Mouse (Mus musculus) stomach, postnatal 0 days (tissue): Measurements from ENCODE around the gene Ing2. TPM values are rescaled to one million over a fixed set of nuclear protein-coding genes. Genes with fewer than 3 reads are reported as not detected.

Experiments used
- ATAC-seq: fragments of 200-750 bp; cut with Nextera tagmentation; 2 replicates; pipeline ENCODE4 v1.8.0; 2017; ENCODE audit not compliant: low FRiP score, low TSS enrichment
- DNase-seq: peaks from one replicate; pipeline ENCODE4 v3.0.0-alpha.2; 2016; ENCODE audit warnings: low spot score
- H3K27ac ChIP-seq: fragments of 300-500 bp; sonication (generic); replicated peaks from 2 replicates; pipeline ENCODE4 v1.5.1; 2014; ENCODE audit warnings: mild to moderate bottlenecking, control low read depth
- H3K27me3 ChIP-seq: fragments of 300-500 bp; sonication (generic); 2 replicates; pipeline ENCODE4 v1.6.1; 2014; ENCODE audit warnings: low read length; ENCODE audit not compliant: control insufficient read depth, insufficient read depth
- H3K36me3 ChIP-seq: fragments of 300-500 bp; sonication (generic); 2 replicates; pipeline ENCODE4 v1.6.1; 2014; ENCODE audit warnings: low read length, mixed read lengths; ENCODE audit not compliant: control insufficient read depth, insufficient read depth
- H3K4me1 ChIP-seq: fragments of 300-500 bp; sonication (generic); replicated peaks from 2 replicates; pipeline ENCODE4 v1.6.1; 2014; ENCODE audit warnings: antibody characterized with exemption; ENCODE audit not compliant: control insufficient read depth, insufficient read depth
- H3K4me2 ChIP-seq: fragments of 300-500 bp; sonication (generic); replicated peaks from 2 replicates; pipeline ENCODE4 v1.6.1; 2014; ENCODE audit warnings: low read depth, mild to moderate bottlenecking, control low read depth, moderate library complexity
- H3K4me3 ChIP-seq: fragments of 300-500 bp; sonication (generic); 2 replicates; pipeline ENCODE4 v1.5.1; 2014; ENCODE audit warnings: low read depth, low read length, control low read depth
- H3K9ac ChIP-seq: fragments of 300-500 bp; sonication (generic); 2 replicates; pipeline ENCODE4 v1.6.1; 2014; ENCODE audit warnings: mild to moderate bottlenecking, low read length, control low read depth, mixed read lengths
- H3K9me3 ChIP-seq: fragments of 300-500 bp; sonication (generic); 2 replicates; pipeline ENCODE4 v1.6.1; 2016; ENCODE audit warnings: low read length; ENCODE audit not compliant: control insufficient read depth
- CTCF ChIP-seq: IDR thresholded peaks from 2 replicates; pipeline ENCODE4 v1.5.1; 2016; ENCODE audit warnings: antibody characterized with exemption, low read depth, mild to moderate bottlenecking, moderate library complexity
- EP300 ChIP-seq: optimal IDR thresholded peaks from 2 replicates; pipeline ENCODE3; 2016; ENCODE audit warnings: antibody characterized with exemption
- WGBS: fragments of 180-500 bp; shearing (Covaris S2); extraction: QIAGEN DNeasy Blood & Tissue Kit; methylation state at CpG from one replicate; pipeline ENCODE4 v1.1.7; 2014; 5-methylcytosine and 5-hydroxymethylcytosine counted together
- polyA plus RNA-seq: library from polyadenylated mRNA; unstranded; fragments of >200 nt; fragmentation: Nextera tagmentation; extraction: Ambion mirVana; gene quantifications from 2 replicates; pipeline ENCODE4 v1.2.1, GENCODE M21; 2015

Gene Ing2
- polyA plus RNA-seq, 1 experiment from 2014 or later, result 9.9 TPM

DNA sequence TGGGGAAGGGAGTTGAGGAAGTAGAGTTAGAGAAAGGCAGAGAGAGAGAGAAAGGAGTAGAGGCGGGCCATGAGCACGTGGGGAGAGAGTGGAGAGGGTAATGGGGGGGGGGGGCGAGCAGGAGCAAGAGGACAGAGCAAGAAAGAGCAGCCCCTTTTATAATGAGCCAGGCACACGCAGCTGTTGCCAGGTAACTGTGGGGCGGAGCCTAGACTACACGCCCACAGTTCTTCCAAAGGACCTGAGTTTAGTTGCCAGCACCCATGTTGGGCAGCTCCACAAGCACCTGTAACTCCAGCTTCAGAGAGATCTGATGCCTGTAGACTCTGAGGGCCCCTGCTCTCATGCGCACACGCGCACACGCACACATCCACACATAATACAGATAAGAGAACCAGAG lies 16.5 kb upstream of the Ing2 start:
- Histone ChIP-seq H3K27ac (no peak overlapping the region), H3K4me1 (no peaks in the 10 kb centered on the region), H3K9ac (no peak overlapping the region), H3K9me3 (no peaks in the 10 kb centered on the region), H3K36me3 (no peaks in the 10 kb centered on the region), H3K4me2 (no peak overlapping the region), H3K4me3 (no peak overlapping the region), H3K27me3 (no peaks in the 10 kb centered on the region)
- ATAC-seq (no peak), DNase-seq (no peak)
- WGBS, result 77% methylated on average over 9 of the region's 10 CpGs
- TF ChIP-seq CTCF, result no peak
- no peak for TF ChIP-seq EP300

DNA sequence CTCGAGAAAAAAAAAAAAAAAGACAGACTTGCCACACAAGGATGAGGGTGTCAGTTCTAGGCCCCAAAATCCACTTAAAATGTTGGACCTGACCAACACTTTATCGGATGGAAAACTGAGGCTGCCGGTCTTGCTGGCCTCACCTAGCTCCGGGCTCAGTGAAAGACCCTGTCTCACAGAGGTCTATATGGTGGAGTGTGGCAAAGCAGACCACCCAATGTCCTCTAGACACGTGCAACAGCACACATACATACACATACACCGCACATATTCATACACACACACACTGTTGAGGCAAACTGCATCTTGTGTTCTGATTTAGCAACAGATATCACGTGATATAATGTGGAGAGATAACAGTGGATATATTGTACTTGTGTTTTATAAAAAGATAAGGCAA lies 15.9 kb upstream of the Ing2 start:
- Histone ChIP-seq H3K4me3 (no peak overlapping the region), H3K36me3 (no peaks in the 10 kb centered on the region), H3K9me3 (no peaks in the 10 kb centered on the region), H3K9ac (0 out of 2 replicates have a peak overlapping the region, but pooled peaks have one; percentile 45), H3K4me1 (no peaks in the 10 kb centered on the region), H3K27ac (no peak overlapping the region), H3K4me2 (peak overlapping the region; percentile 44; the same call in 1 of the 2 replicates), H3K27me3 (no peaks in the 10 kb centered on the region)
- TF ChIP-seq EP300, result no peak
- DNase-seq (no peak), ATAC-seq (no peak)
- 66% methylated on average over 7 of the region's 7 CpGs for WGBS

DNA sequence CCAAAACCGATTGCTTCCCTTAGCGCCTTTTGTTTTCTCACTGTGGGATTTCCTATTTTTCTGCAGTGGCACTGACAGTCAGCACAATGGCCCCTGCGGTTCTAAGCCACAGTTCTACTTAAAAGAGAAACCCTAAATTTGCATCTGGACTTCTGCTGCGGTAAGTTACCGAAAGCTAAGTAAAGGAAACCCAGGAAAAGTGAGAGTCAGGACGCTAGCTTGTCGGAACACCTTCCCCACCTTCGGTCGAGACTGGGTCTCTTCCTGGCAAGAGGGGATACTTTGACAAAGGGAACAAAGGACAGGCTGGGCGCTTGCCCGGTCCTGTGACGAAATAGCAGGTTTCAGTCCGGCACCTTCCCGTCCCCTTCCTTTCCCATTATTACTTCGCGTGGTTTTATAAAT lies 15.3 kb upstream of the Ing2 start:
- WGBS, result 7% methylated on average over 16 of the region's 16 CpGs
- TF ChIP-seq EP300 (no peak), CTCF (no peak)

GRCm38 (mm10) chr8:47689704-47690326 lies 14.5 kb upstream of the Ing2 start:
- Histone ChIP-seq H3K36me3 (no peaks in the 10 kb centered on the region), H3K4me2 (no peak overlapping the region), H3K4me3 (no peak overlapping the region), H3K9me3 (no peaks in the 10 kb centered on the region), H3K27me3 (no peaks in the 10 kb centered on the region), H3K9ac (no peak overlapping the region), H3K27ac (no peak overlapping the region), H3K4me1 (no peaks in the 10 kb centered on the region)
- 65% methylated on average over 12 of the region's 12 CpGs for WGBS
- peak; percentile 30 for DNase-seq
- ATAC-seq, result no peak
- peak; percentile 51 for TF ChIP-seq CTCF
- no peak for TF ChIP-seq EP300

More for the DNA sequence above, 15.3 kb upstream of the Ing2 start:
- Histone ChIP-seq H3K27ac (no peak overlapping the region), H3K9me3 (no peaks in the 10 kb centered on the region), H3K27me3 (no peaks in the 10 kb centered on the region), H3K4me3 (peak overlapping the region; percentile 10), H3K4me2 (peak overlapping the region; percentile 44), H3K4me1 (no peaks in the 10 kb centered on the region), H3K9ac (peak overlapping the region; percentile 45), H3K36me3 (no peaks in the 10 kb centered on the region)
- DNase-seq (peak; percentile 28), ATAC-seq (no peak)

- TF ChIP-seq CTCF, result no peak
- no peak for TF ChIP-seq EP300
- Histone ChIP-seq H3K9ac (no peak overlapping the region), H3K36me3 (no peaks in the 10 kb centered on the region), H3K27me3 (no peaks in the 10 kb centered on the region), H3K4me3 (no peak overlapping the region), H3K27ac (no peak overlapping the region), H3K4me2 (no peak overlapping the region), H3K9me3 (no peaks in the 10 kb centered on the region), H3K4me1 (no peaks in the 10 kb centered on the region)
- ATAC-seq, result no peak
- WGBS, result 68% methylated on average over 5 of the region's 5 CpGs
- no peak for DNase-seq
Observed at GRCm38 (mm10) chr8:47684441-47684840, 9.1 kb upstream of the Ing2 start.

GRCm38 (mm10) chr8:47683994-47684393 lies 8.6 kb upstream of the Ing2 start:
- Histone ChIP-seq H3K27me3 (no peaks in the 10 kb centered on the region), H3K4me2 (no peak overlapping the region), H3K4me3 (no peak overlapping the region), H3K9me3 (no peaks in the 10 kb centered on the region), H3K9ac (no peak overlapping the region), H3K36me3 (no peaks in the 10 kb centered on the region), H3K27ac (no peak overlapping the region), H3K4me1 (no peaks in the 10 kb centered on the region)
- ATAC-seq (no peak), DNase-seq (no peak)
- no peak for TF ChIP-seq CTCF
- no peak for TF ChIP-seq EP300
- 74% methylated on average over 9 of the region's 9 CpGs for WGBS
